Mouse (Mus musculus): Measurements from ENCODE around the gene Socs5. TPM values are rescaled to one million over a fixed set of nuclear protein-coding genes. Genes with fewer than 3 reads are reported as not detected.
A peak's percentile ranks its signal among the peaks of the same experiment; 100 is the strongest.

Socs5 gene
- polyA plus RNA-seq, 1 experiment = 2.6 TPM

DNA sequence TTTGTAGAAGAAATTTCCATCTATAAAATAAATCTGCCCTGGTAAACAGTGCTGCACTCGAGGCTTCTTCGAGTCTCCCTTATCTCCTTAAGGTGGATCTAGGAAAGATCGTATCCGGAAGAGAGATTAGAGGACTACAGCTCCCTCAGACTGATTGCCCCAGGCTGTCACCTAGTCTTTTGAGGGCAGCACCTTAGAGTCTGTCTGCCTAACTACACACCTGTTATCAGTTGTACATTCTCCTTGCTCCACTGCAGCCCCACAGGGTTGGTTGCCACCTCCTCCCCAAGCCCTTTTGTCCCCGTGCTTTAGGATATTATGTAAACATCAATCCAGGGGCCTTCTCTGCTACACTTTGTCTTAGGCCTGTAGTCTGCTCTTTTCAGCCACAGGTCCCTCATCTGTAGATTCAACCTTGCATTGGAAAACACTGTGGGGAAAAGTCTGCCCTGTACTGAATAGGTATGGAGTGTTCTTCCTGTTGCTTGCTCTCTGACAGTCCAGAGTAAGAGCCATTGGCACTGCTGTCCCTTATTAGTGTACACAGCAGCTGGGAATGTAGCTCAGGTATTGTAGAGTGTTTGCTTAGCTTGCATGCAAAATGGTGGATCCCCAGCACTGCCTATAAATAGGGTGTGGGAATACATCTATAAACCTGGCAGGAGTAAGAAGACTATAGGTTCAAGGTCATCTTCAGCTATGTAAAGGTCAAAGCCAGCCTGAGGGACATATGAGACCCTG, 5.5 kb downstream of the Socs5 start:
- no peak overlapping the region for H3K27ac ChIP-seq (ENCODE audit: control insufficient read depth, insufficient read depth, low read depth, low read length, poor library complexity)
- WGBS = 78% methylated on average over 5 of the region's 5 CpGs
- TF ChIP-seq CTCF (IDR thresholded peaks at IDR 0.05; ENCODE audit: control insufficient read depth, insufficient read depth, low read length) (no peak), POLR2A (IDR thresholded peaks at IDR 0.05; ENCODE audit: borderline replicate concordance, control insufficient read depth, low read depth, low read length) (no peak)
- no peak overlapping the region for H3K4me3 ChIP-seq (replicated peaks; ENCODE audit: control insufficient read depth, low read depth, low read length)
- peaks cover 1% of the 10 kb centered on the region; the same call in 1 of the 2 replicates for H3K4me1 ChIP-seq (ENCODE audit: control insufficient read depth, insufficient read depth, low read length)

GRCm38 (mm10) chr17:87115615-87116014, 8.1 kb downstream of the Socs5 start:
- Histone ChIP-seq H3K4me3 (replicated peaks; ENCODE audit: control insufficient read depth, low read depth, low read length) (no peak overlapping the region), H3K27ac (ENCODE audit: control insufficient read depth, insufficient read depth, low read depth, low read length, poor library complexity) (no peak overlapping the region), H3K4me1 (ENCODE audit: control insufficient read depth, insufficient read depth, low read length) (peaks cover 1% of the 10 kb centered on the region)
- no peak for TF ChIP-seq POLR2A (IDR thresholded peaks at IDR 0.05; ENCODE audit: borderline replicate concordance, control insufficient read depth, low read depth, low read length)
- no peak for TF ChIP-seq CTCF (IDR thresholded peaks at IDR 0.05; ENCODE audit: control insufficient read depth, insufficient read depth, low read length)
- 84% methylated on average over 6 of the region's 6 CpGs for WGBS

DNA sequence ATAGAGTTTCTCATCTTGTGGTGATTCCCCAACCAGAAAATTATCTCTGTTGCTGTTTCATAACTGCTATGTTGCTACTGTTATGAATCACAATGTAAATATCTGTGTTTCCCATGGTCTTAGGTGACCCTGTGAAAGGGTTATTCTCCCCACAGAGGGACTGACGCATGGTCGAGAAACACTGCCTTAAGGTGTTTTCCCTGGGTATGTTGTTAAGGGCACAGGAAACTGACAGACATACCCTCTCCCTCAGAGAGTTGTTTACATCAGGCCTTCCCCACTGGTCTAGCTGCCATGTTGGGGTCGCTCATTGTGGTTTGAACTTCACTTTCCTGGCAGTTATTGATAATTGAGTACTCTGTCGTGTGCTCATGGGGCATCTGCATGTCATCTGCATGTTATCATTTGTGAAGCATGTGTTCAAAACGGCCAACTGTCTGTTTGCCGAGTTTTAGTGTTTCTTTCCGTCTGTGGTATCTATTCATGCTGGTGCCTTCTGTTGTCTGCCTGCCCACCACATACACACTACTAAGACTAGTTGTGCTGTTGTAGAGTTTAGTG, 11.6 kb downstream of the Socs5 start:
- peak overlapping the region; percentile 54; the same call in 1 of the 2 replicates for H3K27ac ChIP-seq (ENCODE audit: control insufficient read depth, insufficient read depth, low read depth, low read length, poor library complexity)
- H3K4me1 ChIP-seq (ENCODE audit: control insufficient read depth, insufficient read depth, low read length) = peaks cover 1% of the 10 kb centered on the region
- WGBS = 51% methylated on average over 7 of the region's 7 CpGs
- H3K4me3 ChIP-seq (replicated peaks; ENCODE audit: control insufficient read depth, low read depth, low read length) = no peak overlapping the region
- TF ChIP-seq POLR2A (IDR thresholded peaks at IDR 0.05; ENCODE audit: borderline replicate concordance, control insufficient read depth, low read depth, low read length) (no peak), CTCF (IDR thresholded peaks at IDR 0.05; ENCODE audit: control insufficient read depth, insufficient read depth, low read length) (no peak)

DNA sequence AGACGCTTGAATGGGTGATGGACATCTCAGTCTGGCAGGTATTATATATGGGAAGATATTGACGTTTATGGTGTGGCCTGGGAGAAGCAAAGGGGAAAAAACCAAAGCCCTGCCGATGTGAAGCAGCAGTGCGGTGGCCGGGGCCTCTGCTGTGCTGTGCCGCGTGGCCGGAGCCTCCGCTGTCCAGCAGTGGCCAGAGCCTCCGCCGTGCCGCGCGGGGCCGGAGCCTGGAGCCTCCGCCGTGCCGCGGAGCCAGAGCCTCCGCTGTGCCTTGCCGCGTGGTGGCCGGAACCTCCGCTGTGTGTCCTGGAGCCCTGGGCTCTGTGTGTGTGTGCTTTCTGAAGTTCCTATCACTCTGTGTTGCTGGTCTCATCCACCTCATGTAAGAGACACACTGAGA, 17.9 kb downstream of the Socs5 start:
- whole genome bisulfite sequencing = 92% methylated on average over 24 of the region's 24 CpGs
- TF ChIP-seq POLR2A (IDR thresholded peaks at IDR 0.05; ENCODE audit: borderline replicate concordance, control insufficient read depth, low read depth, low read length) = no peak
- no peak for TF ChIP-seq CTCF (IDR thresholded peaks at IDR 0.05; ENCODE audit: control insufficient read depth, insufficient read depth, low read length)
- Histone ChIP-seq H3K4me1 (ENCODE audit: control insufficient read depth, insufficient read depth, low read length) (no peaks in the 10 kb centered on the region; the same call in 1 of the 2 replicates), H3K4me3 (replicated peaks; ENCODE audit: control insufficient read depth, low read depth, low read length) (no peak overlapping the region), H3K27ac (ENCODE audit: control insufficient read depth, insufficient read depth, low read depth, low read length, poor library complexity) (no peak overlapping the region)

DNA sequence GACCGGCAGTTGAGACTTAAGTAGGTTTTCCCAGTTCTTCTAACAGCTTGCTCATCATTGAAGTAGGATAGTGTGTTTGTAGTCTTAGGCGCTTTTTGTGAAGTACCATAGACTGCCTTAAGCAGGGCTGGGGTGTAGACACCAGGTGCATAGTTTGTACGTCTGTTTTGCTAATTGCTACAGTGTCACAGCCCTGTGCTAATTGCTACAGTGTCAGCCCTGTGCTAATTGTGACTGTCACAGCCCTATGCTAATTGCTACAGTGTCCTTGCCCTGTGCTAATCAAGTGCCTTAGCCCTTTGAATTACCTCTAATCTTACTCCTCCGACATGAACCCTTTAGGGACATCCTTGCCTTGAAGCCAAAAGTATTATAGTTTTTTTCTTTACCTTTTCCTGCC, 24.8 kb downstream of the Socs5 start:
- TF ChIP-seq POLR2A (IDR thresholded peaks at IDR 0.05; ENCODE audit: borderline replicate concordance, control insufficient read depth, low read depth, low read length) = no peak
- TF ChIP-seq CTCF (IDR thresholded peaks at IDR 0.05; ENCODE audit: control insufficient read depth, insufficient read depth, low read length) = no peak

GRCm38 (mm10) chr17:87133823-87134222, 26.3 kb downstream of the Socs5 start:
- WGBS = 93% methylated on average over 23 of the region's 23 CpGs
- H3K27ac ChIP-seq (ENCODE audit: control insufficient read depth, insufficient read depth, low read depth, low read length, poor library complexity) = no peak overlapping the region
- TF ChIP-seq POLR2A (IDR thresholded peaks at IDR 0.05; ENCODE audit: borderline replicate concordance, control insufficient read depth, low read depth, low read length) (no peak), CTCF (IDR thresholded peaks at IDR 0.05; ENCODE audit: control insufficient read depth, insufficient read depth, low read length) (no peak)
- H3K4me3 ChIP-seq (replicated peaks; ENCODE audit: control insufficient read depth, low read depth, low read length) = no peak overlapping the region
- no peaks in the 10 kb centered on the region; the same call in 1 of the 2 replicates for H3K4me1 ChIP-seq (ENCODE audit: control insufficient read depth, insufficient read depth, low read length)

More for the DNA sequence above, 24.8 kb downstream of the Socs5 start:
- WGBS = 79% methylated on average over 4 of the region's 4 CpGs
- Histone ChIP-seq H3K4me3 (replicated peaks; ENCODE audit: control insufficient read depth, low read depth, low read length) (no peak overlapping the region), H3K4me1 (ENCODE audit: control insufficient read depth, insufficient read depth, low read length) (no peaks in the 10 kb centered on the region; the same call in 1 of the 2 replicates), H3K27ac (ENCODE audit: control insufficient read depth, insufficient read depth, low read depth, low read length, poor library complexity) (no peak overlapping the region)

DNA sequence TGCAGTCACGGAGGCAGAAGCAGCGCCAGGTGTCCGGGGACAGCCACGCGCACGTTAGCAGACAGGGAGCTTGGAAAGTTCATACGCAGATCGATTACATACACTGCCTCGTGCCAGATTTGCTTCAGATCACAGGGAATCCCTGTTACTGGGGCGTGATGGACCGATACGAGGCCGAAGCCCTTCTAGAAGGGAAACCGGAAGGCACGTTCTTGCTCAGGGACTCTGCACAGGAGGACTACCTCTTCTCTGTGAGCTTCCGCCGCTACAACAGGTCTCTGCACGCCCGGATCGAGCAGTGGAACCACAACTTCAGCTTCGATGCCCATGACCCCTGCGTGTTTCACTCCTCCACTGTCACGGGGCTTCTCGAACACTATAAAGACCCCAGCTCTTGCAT, 27.2 kb downstream of the Socs5 start:
- no peaks in the 10 kb centered on the region; the same call in 1 of the 2 replicates for H3K4me1 ChIP-seq (ENCODE audit: control insufficient read depth, insufficient read depth, low read length)
- no peak overlapping the region for H3K27ac ChIP-seq (ENCODE audit: control insufficient read depth, insufficient read depth, low read depth, low read length, poor library complexity)
- 92% methylated on average over 24 of the region's 24 CpGs for WGBS
- H3K4me3 ChIP-seq (replicated peaks; ENCODE audit: control insufficient read depth, low read depth, low read length) = no peak overlapping the region
- TF ChIP-seq CTCF (IDR thresholded peaks at IDR 0.05; ENCODE audit: control insufficient read depth, insufficient read depth, low read length) = no peak
- no peak for TF ChIP-seq POLR2A (IDR thresholded peaks at IDR 0.05; ENCODE audit: borderline replicate concordance, control insufficient read depth, low read depth, low read length)

DNA sequence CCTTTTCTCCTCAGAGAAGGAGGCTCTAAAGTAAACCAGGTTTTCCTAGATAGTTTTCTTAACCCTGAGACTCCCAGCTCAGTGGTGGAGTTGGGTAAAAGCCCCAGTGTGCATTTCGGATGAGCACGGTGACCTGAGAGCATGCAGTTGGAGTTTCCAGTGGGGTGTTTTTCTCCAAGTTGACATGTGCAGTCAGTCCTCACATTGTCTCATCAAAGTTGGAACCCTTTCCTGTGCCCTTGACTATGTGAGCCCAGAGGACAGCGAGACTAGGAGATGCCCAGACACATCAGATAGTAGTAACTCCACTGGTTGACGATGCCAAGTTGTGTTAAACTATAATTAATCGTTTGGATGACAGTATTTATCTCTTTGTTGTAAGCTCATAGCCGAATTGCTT, 28.3 kb downstream of the Socs5 start:
- WGBS = 81% methylated on average over 6 of the region's 6 CpGs
- no peak for TF ChIP-seq CTCF (IDR thresholded peaks at IDR 0.05; ENCODE audit: control insufficient read depth, insufficient read depth, low read length)
- TF ChIP-seq POLR2A (IDR thresholded peaks at IDR 0.05; ENCODE audit: borderline replicate concordance, control insufficient read depth, low read depth, low read length) = no peak
- H3K27ac ChIP-seq (ENCODE audit: control insufficient read depth, insufficient read depth, low read depth, low read length, poor library complexity) = no peak overlapping the region

More for the DNA sequence above, 28.3 kb downstream of the Socs5 start:
- H3K4me1 ChIP-seq (ENCODE audit: control insufficient read depth, insufficient read depth, low read length) = no peaks in the 10 kb centered on the region; the same call in 1 of the 2 replicates
- no peak overlapping the region for H3K4me3 ChIP-seq (replicated peaks; ENCODE audit: control insufficient read depth, low read depth, low read length)

All from bone marrow, adult 2 months (tissue).